Mouse (Mus musculus): ENCODE measurements around the gene Avpr1b. TPM values are rescaled to one million over a fixed set of nuclear protein-coding genes. Genes with fewer than 3 reads are reported as not detected.
A peak's percentile ranks its signal among the peaks of the same experiment; 100 is the strongest.
"Not testable (repeated sequence)": the region's sequence is repeated elsewhere in the genome, so short reads cannot be mapped to it uniquely, and the experiment has no call there.

The Avpr1b gene
- polyA plus RNA-seq (2015; fragmentation: Nextera tagmentation; extraction: Ambion mirVana) = not detected in 2 replicates

DNA sequence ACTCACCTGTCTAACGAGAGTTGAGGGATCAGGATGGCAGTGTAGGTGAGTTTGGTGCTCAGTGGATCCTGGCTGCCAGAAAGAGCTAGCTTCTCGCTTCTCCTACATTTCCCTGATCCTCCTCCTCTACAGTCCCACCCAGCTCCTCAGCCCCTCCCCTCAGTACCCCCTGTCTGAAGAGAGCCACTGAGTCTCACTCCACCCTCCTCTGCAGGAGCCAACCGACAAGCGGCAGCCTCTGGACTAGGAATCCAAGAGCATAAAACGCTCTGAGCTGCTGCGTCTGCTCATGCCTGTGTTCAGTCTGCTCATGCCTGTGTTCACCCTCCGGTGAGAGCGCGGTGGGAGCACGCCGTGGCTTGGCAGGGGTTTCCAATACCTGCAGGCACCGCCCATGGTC is at the start of gene Avpr1b:
TSS of gene Avpr1b (plus strand) at position 335 of the 400 bp plus-strand sequence.
- Histone ChIP-seq H3K4me3 (no peak within 1 kb of the TSS), H3K27ac (replicated peaks) (no peak within 1 kb of the TSS), H3K9me3 (no peaks in the 10 kb centered on the region), H3K36me3 (no peaks in the 10 kb centered on the region), H3K27me3 (no peaks in the 10 kb centered on the region), H3K4me1 (replicated peaks) (no peaks in the 10 kb centered on the region), H3K4me2 (no peak within 1 kb of the TSS), H3K9ac (no peak within 1 kb of the TSS)
- ATAC-seq (ENCODE audit: low FRiP score, low read depth) = no peak
- WGBS = 49% methylated on average over 12 of the region's 12 CpGs

DNA sequence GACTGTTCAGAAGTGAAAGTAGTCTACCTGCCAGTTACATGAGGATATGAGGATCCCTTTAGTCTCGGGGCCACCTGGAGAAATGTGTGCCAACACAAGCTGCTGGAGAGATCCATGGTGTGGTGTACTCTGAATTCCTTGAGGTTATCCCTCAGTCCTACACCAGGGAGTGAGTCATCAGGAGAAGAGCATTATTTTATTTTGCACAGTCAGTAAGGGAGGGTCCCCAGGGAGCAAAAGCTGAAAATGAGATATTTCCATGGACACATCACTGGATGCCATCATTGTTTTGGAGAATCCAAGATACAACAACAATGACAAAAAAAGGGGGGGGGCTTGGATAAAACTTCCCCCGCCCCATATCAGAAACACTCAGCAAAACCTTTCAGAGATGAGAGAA is 47.1 kb upstream of the Avpr1b start:
- 92% methylated on average over 2 of the region's 2 CpGs for WGBS
- no peaks in the 10 kb centered on the region for H3K27me3 ChIP-seq
- no peak for ATAC-seq (ENCODE audit: low FRiP score, low read depth)
- H3K27ac ChIP-seq (replicated peaks) = no peak overlapping the region
- no peaks in the 10 kb centered on the region for H3K36me3 ChIP-seq
- H3K4me1 ChIP-seq (replicated peaks) = peaks cover 5% of the 10 kb centered on the region
- no peaks in the 10 kb centered on the region for H3K9me3 ChIP-seq
- H3K4me2 ChIP-seq = no peak overlapping the region
- H3K4me3 ChIP-seq = no peak overlapping the region
- H3K9ac ChIP-seq = no peak overlapping the region

DNA sequence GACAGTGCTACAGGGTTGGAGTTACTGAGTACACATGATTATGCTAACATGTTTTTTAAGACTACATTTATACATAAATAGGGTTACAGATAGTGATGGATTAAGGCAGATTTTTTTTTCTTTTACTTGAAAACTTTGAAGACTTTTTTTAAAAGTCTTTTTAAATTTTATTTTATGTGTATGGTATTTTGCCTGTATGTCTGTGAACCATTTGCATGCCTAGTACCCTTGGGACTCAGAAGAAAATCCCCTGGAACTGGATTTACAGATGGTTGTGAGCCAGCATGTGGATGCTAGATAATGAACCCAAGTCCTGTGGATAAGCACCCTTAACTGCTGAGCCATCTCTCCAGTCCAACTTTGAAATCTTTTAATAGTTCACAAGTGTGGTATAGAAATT is 45.6 kb upstream of the Avpr1b start:
- H3K4me3 ChIP-seq = no peak overlapping the region
- H3K4me1 ChIP-seq (replicated peaks) = peaks cover 5% of the 10 kb centered on the region
- H3K9me3 ChIP-seq = no peaks in the 10 kb centered on the region
- H3K27ac ChIP-seq (replicated peaks) = no peak overlapping the region
- no peak overlapping the region for H3K4me2 ChIP-seq
- ATAC-seq (ENCODE audit: low FRiP score, low read depth) = no peak
- no peak overlapping the region for H3K9ac ChIP-seq
- H3K36me3 ChIP-seq = no peaks in the 10 kb centered on the region
- no peaks in the 10 kb centered on the region for H3K27me3 ChIP-seq

DNA sequence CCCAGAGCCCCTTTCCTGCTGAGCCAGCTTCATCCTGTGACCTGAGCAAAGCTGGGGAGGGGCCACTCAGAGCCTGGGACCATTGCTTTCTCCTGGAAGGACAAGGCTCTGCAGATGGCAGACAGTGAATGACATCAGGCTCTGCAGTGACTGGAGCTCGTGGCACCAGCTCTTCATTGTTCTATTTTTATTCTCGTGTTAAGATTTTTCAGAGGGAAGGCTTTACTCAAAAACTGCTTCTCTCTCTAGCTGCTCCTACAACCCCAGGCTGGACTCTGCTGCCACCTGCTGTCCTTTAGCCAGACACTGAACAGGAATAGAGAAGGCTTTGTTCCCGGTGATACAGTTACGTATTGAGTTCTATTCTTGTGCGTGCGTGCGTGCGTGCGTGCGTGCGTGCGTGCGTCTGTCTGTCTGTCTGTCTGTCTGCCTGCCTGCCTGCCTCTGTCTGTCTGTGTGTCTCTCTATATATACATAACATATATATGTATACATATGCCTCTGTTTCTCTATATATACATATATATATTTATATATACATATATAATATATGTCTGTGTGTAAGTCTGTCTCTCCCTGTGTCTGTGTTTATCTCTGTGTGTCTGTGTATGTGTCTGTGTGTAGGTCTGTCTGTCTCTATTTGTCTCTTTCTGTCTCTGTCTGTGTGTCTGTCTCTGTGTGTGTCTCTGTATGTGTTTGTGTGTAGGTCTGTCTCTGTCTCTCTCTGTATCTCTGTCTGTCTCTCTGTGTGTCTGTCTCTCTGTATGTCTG is 43.8 kb upstream of the Avpr1b start:
- no peaks in the 10 kb centered on the region for H3K27me3 ChIP-seq
- ATAC-seq (ENCODE audit: low FRiP score, low read depth) = peak; percentile 98
- H3K9ac ChIP-seq = peak overlapping the region; percentile 49
- no peaks in the 10 kb centered on the region for H3K9me3 ChIP-seq
- H3K4me2 ChIP-seq = peak overlapping the region; percentile 51
- 3% methylated on average over 13 of the region's 13 CpGs for WGBS
- peak overlapping the region; percentile 91 for H3K27ac ChIP-seq (replicated peaks)
- H3K4me3 ChIP-seq = peak overlapping the region; percentile 4; the same call in 1 of the 2 replicates
- H3K4me1 ChIP-seq (replicated peaks) = peaks cover 5% of the 10 kb centered on the region
- H3K36me3 ChIP-seq = no peaks in the 10 kb centered on the region

DNA sequence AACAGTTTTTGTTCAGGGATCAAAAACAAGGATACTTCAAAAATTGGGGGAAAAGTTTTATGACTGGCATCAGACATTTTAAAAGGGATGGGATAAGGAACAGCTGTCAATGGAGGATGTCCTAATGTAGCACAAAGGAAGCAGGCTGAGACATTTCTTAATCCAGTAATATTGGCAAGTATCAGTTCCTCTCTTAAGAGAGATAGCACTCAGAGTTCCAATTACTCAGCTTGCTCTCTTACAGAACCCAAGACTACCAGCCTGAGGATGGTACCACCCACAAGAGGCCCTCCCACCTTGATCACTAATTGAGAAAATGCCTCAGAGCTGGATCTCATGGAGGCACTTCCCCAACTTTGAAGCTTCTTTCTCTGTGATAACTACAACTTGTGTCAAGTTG is 38.5 kb upstream of the Avpr1b start:
- ATAC-seq (ENCODE audit: low FRiP score, low read depth) = no peak
- Histone ChIP-seq H3K27ac (replicated peaks) (no peak overlapping the region), H3K27me3 (no peaks in the 10 kb centered on the region), H3K4me2 (no peak overlapping the region), H3K9ac (no peak overlapping the region), H3K4me1 (replicated peaks) (no peaks in the 10 kb centered on the region), H3K4me3 (no peak overlapping the region), H3K36me3 (no peaks in the 10 kb centered on the region), H3K9me3 (no peaks in the 10 kb centered on the region)

DNA sequence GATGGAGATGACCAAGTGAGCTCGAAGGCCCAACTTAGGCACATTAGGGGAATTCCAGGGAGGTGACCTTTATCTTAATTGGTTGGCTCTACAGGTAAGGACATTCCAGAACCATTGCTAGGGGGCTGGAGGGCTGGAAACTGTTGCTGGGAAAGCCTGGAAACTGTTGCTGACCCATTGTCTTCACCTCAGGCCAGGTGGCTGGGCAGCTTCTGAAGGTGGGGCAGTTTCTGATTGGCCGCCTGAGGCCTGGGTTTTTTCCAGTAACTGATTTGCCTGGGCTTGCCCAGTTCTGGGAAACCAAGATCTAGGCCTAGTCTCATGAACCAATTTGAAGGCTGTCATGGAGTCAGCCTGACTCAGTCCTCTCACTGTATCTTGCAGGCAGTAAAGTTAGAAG is 37.0 kb upstream of the Avpr1b start:
- H3K9me3 ChIP-seq = no peaks in the 10 kb centered on the region
- H3K4me3 ChIP-seq = no peak overlapping the region
- 97% methylated on average over 2 of the region's 2 CpGs for WGBS
- no peaks in the 10 kb centered on the region for H3K27me3 ChIP-seq
- H3K4me2 ChIP-seq = no peak overlapping the region
- no peak overlapping the region for H3K27ac ChIP-seq (replicated peaks)
- H3K36me3 ChIP-seq = no peaks in the 10 kb centered on the region
- H3K9ac ChIP-seq = no peak overlapping the region
- no peak for ATAC-seq (ENCODE audit: low FRiP score, low read depth)
- no peaks in the 10 kb centered on the region for H3K4me1 ChIP-seq (replicated peaks)

DNA sequence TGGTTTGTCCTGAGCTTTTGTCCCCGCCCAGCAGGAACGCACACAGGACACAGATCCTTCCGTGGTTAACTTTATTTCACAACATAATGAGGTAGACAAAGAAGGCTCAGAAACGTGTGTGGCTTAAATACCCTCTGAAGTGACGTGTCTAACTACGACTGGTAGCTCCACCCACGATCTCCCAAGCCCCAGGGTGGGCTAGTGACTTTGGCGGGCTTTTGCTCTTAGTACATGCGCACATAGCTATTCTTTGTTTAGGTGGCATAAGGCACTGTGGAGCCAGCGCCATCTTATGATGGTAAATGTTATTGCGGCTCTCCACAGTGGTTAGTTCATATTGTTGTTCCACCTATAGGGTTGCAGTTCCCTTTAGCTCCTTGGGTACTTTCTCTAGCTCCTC is 33.0 kb upstream of the Avpr1b start:
- H3K4me2 ChIP-seq = peak overlapping the region; percentile 23; the same call in 1 of the 2 replicates
- not testable (repeated sequence) for H3K9me3 ChIP-seq; H3K27me3 ChIP-seq; H3K9ac ChIP-seq; H3K4me3 ChIP-seq; H3K4me1 ChIP-seq (replicated peaks); H3K27ac ChIP-seq (replicated peaks); ATAC-seq (ENCODE audit: low FRiP score, low read depth); H3K36me3 ChIP-seq
- WGBS = 30% methylated on average over 11 of the region's 11 CpGs

GRCm38 (mm10) chr1:131569721-131570120 is 29.3 kb upstream of the Avpr1b start:
- 94% methylated on average over 6 of the region's 6 CpGs for WGBS
- no peak overlapping the region for H3K4me3 ChIP-seq
- H3K36me3 ChIP-seq = no peaks in the 10 kb centered on the region
- H3K9ac ChIP-seq = no peak overlapping the region
- ATAC-seq (ENCODE audit: low FRiP score, low read depth) = no peak
- no peak overlapping the region for H3K27ac ChIP-seq (replicated peaks)
- no peaks in the 10 kb centered on the region for H3K4me1 ChIP-seq (replicated peaks)
- no peak overlapping the region for H3K4me2 ChIP-seq
- H3K27me3 ChIP-seq = no peaks in the 10 kb centered on the region
- no peaks in the 10 kb centered on the region for H3K9me3 ChIP-seq

- H3K4me3 ChIP-seq = no peak overlapping the region
- no peak for ATAC-seq (ENCODE audit: low FRiP score, low read depth)
- 94% methylated on average over 4 of the region's 4 CpGs for WGBS
Measured at GRCm38 (mm10) chr1:131570391-131570790, 28.6 kb upstream of the Avpr1b start.

GRCm38 (mm10) chr1:131573721-131574120 is 25.3 kb upstream of the Avpr1b start:
- no peaks in the 10 kb centered on the region for H3K4me1 ChIP-seq (replicated peaks)
- no peaks in the 10 kb centered on the region for H3K9me3 ChIP-seq
- no peak overlapping the region for H3K27ac ChIP-seq (replicated peaks)
- WGBS = 93% methylated on average over 14 of the region's 14 CpGs
- no peak; the same call in 1 of the 2 replicates for ATAC-seq (ENCODE audit: low FRiP score, low read depth)
- no peaks in the 10 kb centered on the region for H3K36me3 ChIP-seq
- H3K4me2 ChIP-seq = no peak overlapping the region
- H3K27me3 ChIP-seq = no peaks in the 10 kb centered on the region
- no peak overlapping the region for H3K9ac ChIP-seq
- no peak overlapping the region for H3K4me3 ChIP-seq

More at GRCm38 (mm10) chr1:131570391-131570790, 28.6 kb upstream of the Avpr1b start:
- Histone ChIP-seq H3K9me3 (no peaks in the 10 kb centered on the region), H3K4me1 (replicated peaks) (no peaks in the 10 kb centered on the region), H3K27me3 (no peaks in the 10 kb centered on the region), H3K36me3 (no peaks in the 10 kb centered on the region), H3K4me2 (no peak overlapping the region), H3K27ac (replicated peaks) (no peak overlapping the region), H3K9ac (no peak overlapping the region)

DNA sequence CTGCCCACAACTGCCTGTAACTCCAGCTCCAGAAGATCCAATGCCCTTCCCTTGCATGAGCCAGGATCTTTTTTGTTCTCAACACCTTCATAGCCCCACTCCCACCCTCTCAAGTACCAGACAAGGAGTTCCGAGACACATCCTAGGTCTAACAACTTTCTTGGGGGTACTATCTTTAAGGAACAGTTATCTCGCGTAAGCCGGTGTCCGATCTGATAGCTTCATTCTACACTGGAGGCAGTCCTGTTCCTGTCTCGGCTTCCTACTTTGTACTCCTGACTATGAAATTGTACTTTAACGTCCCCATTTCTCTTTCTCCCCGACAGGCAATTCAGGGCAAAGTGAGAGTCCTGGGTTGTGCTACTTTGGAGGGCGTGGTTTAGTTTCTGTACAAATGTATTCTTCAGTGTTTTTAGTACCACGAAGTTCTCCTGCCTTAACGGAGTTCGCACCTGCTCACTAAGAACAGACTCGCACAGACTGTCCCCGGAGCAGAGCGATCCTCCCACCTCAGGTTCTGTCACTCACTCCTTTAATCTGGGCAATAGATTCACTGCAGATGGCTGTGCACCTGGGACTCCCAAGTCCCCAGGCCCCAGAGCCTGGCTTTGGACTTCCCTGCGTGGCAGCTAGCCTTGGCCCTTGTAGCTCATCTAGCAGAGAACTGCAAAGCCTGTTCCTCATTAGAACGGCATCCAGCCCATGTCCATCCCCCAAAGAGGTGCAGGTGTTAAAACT is 19.9 kb upstream of the Avpr1b start:
- Histone ChIP-seq H3K4me1 (replicated peaks) (no peaks in the 10 kb centered on the region), H3K27me3 (no peaks in the 10 kb centered on the region), H3K4me3 (no peak overlapping the region), H3K9ac (no peak overlapping the region), H3K36me3 (no peaks in the 10 kb centered on the region), H3K27ac (replicated peaks) (no peak overlapping the region), H3K4me2 (no peak overlapping the region), H3K9me3 (no peaks in the 10 kb centered on the region)
- WGBS = 80% methylated on average over 17 of the region's 17 CpGs
- no peak for ATAC-seq (ENCODE audit: low FRiP score, low read depth)

- Histone ChIP-seq H3K4me1 (replicated peaks) (no peaks in the 10 kb centered on the region), H3K4me2 (no peak overlapping the region), H3K36me3 (no peaks in the 10 kb centered on the region), H3K27ac (replicated peaks) (no peak overlapping the region), H3K9me3 (no peaks in the 10 kb centered on the region), H3K4me3 (no peak overlapping the region), H3K9ac (no peak overlapping the region), H3K27me3 (no peaks in the 10 kb centered on the region)
- ATAC-seq (ENCODE audit: low FRiP score, low read depth) = no peak
- WGBS = 72% methylated on average over 4 of the region's 4 CpGs
Measured at GRCm38 (mm10) chr1:131580389-131580788, 18.6 kb upstream of the Avpr1b start.

Data from hindbrain, embryonic 15.5 days (tissue).